Mouse (Mus musculus): ENCODE measurements around the gene Eef1a2. TPM values are rescaled to one million over a fixed set of nuclear protein-coding genes. Genes with fewer than 3 reads are reported as not detected.

Gene Eef1a2
- total RNA-seq, 2 experiments from 2014 or later: 76.3 to 76.6 TPM

GRCm38 (mm10) chr2:181134591-181135445, 22.0 kb downstream of the Eef1a2 start, which contains the start of gene Kcnq2:
Gene Kcnq2, minus strand, starts transcription at chr2:181135300.
- no peak for DNase-seq (ENCODE audit: low spot score in 2 of 2)

GRCm38 (mm10) chr2:181133837-181134590, 22.8 kb downstream of the Eef1a2 start:
- no peak for DNase-seq (ENCODE audit: low spot score in 2 of 2)

GRCm38 (mm10) chr2:181130245-181130644, 26.6 kb downstream of the Eef1a2 start:
- DNase-seq (ENCODE audit: low spot score in 2 of 2): no peak

- no peak for DNase-seq (ENCODE audit: low spot score in 2 of 2)
Measured at GRCm38 (mm10) chr2:181128963-181129362, 27.9 kb downstream of the Eef1a2 start.

GRCm38 (mm10) chr2:181127786-181128185, 29.0 kb downstream of the Eef1a2 start:
- no peak for DNase-seq (ENCODE audit: low spot score in 2 of 2)

- DNase-seq (ENCODE audit: low spot score in 2 of 2): no peak
Measured at GRCm38 (mm10) chr2:181125726-181126455, 30.9 kb downstream of the Eef1a2 start.

- DNase-seq (ENCODE audit: low spot score in 2 of 2): no peak
Measured at GRCm38 (mm10) chr2:181122642-181123041, 34.2 kb downstream of the Eef1a2 start.

GRCm38 (mm10) chr2:181120922-181121449, 35.8 kb downstream of the Eef1a2 start:
- no peak for DNase-seq (ENCODE audit: low spot score in 2 of 2)

GRCm38 (mm10) chr2:181119952-181120351, 36.9 kb downstream of the Eef1a2 start:
- DNase-seq (ENCODE audit: low spot score in 2 of 2): no peak

- DNase-seq (ENCODE audit: low spot score in 2 of 2): no peak
Measured at GRCm38 (mm10) chr2:181116436-181116835, 40.4 kb downstream of the Eef1a2 start.

- no peak for DNase-seq (ENCODE audit: low spot score in 2 of 2)
Measured at GRCm38 (mm10) chr2:181115367-181115766, 41.4 kb downstream of the Eef1a2 start.

- DNase-seq (ENCODE audit: low spot score in 2 of 2): no peak
Measured at GRCm38 (mm10) chr2:181113762-181114361, 43.0 kb downstream of the Eef1a2 start.

- DNase-seq (ENCODE audit: low spot score in 2 of 2): no peak
Measured at GRCm38 (mm10) chr2:181111665-181112064, 45.1 kb downstream of the Eef1a2 start.

- no peak for DNase-seq (ENCODE audit: low spot score in 2 of 2)
Measured at GRCm38 (mm10) chr2:181104111-181104510, 52.7 kb downstream of the Eef1a2 start.

GRCm38 (mm10) chr2:181102161-181102560, 54.7 kb downstream of the Eef1a2 start:
- peak in 1 of 2 experiments; percentile 9 for DNase-seq (ENCODE audit: low spot score in 2 of 2)

- no peak for DNase-seq (ENCODE audit: low spot score in 2 of 2)
Measured at GRCm38 (mm10) chr2:181101626-181102025, 55.2 kb downstream of the Eef1a2 start.

GRCm38 (mm10) chr2:181100087-181100486, 56.7 kb downstream of the Eef1a2 start:
- no peak for DNase-seq (ENCODE audit: low spot score in 2 of 2)
